Mouse (Mus musculus) brain, embryonic 14.5 days (tissue): ENCODE measurements around the gene Trp73. TPM values are rescaled to one million over a fixed set of nuclear protein-coding genes. Genes with fewer than 3 reads are reported as not detected.

ENCODE experiments used
- DNase-seq: peaks from one replicate; pipeline ENCODE4 v3.0.0-alpha.2; 2011; ENCODE audit warnings: low read depth
- CTCF ChIP-seq: fragments of 200-500 bp; IDR thresholded peaks from 2 replicates; pipeline ENCODE4 v1.5.1; 2012; ENCODE audit warnings: inconsistent platforms, mild to moderate bottlenecking, moderate library complexity, borderline replicate concordance; ENCODE audit not compliant: insufficient read depth, insufficient read length; ENCODE audit errors: extremely low read depth
- POLR2A ChIP-seq: fragments of 200-500 bp; IDR thresholded peaks from 2 replicates; pipeline ENCODE4 v1.6.1; 2012; ENCODE audit warnings: mild to moderate bottlenecking, inconsistent platforms, borderline replicate concordance; ENCODE audit not compliant: poor library complexity, insufficient read depth, insufficient read length, severe bottlenecking; ENCODE audit errors: extremely low read depth
- polyA plus RNA-seq: library from polyadenylated mRNA; depleted of rRNA; stranded (reverse); fragments of >200 nt; gene quantifications from 2 replicates; pipeline ENCODE4 v1.2.3, GENCODE M21; 2012

Gene Trp73
- polyA plus RNA-seq, 1 experiment, result 3.0 TPM

DNA sequence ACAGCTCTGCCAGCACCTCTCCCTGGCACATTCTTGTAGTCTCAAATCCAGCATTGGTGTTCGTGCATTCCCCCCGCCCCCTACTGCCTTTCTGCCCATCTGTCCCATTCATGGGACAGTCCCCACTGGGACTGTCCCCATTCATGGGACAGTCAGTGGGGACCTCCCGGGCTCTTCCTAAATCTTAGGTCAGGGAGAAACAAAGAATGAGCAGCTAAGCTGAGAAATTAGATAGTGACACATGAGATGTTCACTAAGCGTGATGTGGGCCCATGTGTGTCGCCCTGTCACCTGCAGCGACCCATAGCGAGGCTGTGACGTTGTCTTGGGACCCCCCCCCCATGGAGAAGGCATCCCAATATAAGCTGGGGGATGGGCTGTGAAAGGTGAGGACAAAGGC, 48.7 kb downstream of the Trp73 start:
- no peak for TF ChIP-seq CTCF
- no peak for TF ChIP-seq POLR2A
- no peak for DNase-seq

- DNase-seq, result no peak
- TF ChIP-seq CTCF (0 out of 2 replicates have a peak, but pooled peaks have one; percentile 9), POLR2A (no peak)
Observed at GRCm38 (mm10) chr4:154089205-154089604, 50.8 kb downstream of the Trp73 start.

DNA sequence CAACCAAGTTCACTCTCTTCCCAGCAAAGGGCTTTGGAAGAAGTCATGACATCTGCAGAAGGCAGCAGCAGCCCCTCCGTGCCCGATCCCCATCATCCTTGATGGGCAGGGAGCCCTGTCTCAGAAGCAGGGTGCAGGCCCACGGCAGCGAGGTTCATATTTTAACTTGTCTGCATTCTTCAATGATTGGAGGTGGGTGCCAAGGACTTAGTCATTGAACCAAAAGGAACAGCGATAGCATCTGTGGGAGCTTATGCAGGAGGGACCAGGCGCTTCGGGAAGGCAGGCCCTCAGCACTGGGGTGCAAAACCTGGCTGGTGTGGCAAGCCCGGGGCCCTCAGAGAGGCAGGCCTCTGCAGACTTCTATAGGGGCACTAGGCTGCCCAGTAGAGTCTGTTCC, 53.6 kb downstream of the Trp73 start:
- DNase-seq, result no peak
- TF ChIP-seq POLR2A, result no peak

GRCm38 (mm10) chr4:154085856-154086255, 54.2 kb downstream of the Trp73 start:
- DNase-seq, result peak; percentile 13
- TF ChIP-seq CTCF (no peak), POLR2A (no peak)

DNA sequence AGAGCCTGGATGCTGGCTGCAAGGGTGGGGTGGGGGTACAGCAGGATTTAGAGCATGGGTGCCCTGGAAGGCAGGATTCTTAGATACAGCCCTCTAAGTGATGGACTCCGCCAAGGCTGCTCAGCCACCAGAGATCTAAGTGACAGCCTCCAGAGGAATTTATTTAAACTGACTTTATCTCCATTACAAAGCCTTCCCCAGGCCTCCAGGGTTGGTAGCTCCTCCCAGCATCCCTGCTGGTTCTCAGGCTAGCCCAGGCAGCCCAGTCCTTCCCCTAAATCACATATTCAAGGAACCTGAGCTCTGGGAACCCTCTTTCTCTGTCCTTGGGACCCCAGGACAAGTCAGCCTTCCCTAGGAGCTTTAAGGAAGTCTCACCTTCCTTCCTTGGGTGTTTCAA, 58.0 kb downstream of the Trp73 start:
- no peak for DNase-seq
- no peak for TF ChIP-seq CTCF
- no peak for TF ChIP-seq POLR2A

DNA sequence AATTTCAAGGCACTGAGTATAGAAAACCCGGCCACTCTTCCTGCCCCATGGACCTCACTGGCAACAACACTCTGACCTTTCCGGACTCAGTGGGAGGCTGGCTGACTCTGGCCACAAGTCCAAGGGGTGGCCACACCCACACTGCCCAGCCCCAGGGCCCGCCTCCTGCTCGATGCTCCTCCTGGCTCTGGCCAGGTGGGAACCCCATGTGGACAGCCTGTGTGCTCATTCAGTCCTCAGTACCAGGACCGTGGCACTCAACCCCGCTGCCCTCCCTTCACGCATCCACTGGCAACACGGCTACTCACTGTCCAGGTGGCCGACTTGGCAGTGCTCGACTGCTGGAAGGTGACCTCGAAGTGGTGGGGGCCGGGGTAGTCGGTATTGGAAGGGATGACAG, 59.0 kb downstream of the Trp73 start:
- no peak for TF ChIP-seq CTCF
- no peak for TF ChIP-seq POLR2A
- DNase-seq, result no peak

DNA sequence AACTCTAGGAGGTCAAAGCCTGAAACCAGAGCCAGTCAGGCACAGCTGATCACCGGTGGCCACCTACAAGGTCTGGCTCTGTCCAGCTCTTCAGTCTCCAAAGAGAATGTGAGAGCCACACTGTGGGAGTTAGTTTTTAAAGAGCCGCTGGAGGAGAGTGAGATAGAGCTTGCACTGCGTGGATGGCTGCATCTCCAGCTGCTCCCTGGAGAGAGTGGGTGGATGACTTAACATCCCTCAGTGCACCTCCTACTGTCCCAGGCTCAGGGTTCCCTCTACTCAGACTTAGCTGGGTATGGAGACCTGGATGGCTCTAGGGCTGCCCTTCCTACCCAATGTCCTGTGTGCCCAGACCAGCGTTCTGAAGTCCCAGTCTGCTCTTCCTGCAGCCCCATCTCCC, 59.8 kb downstream of the Trp73 start:
- TF ChIP-seq POLR2A, result no peak
- TF ChIP-seq CTCF, result no peak
- DNase-seq, result no peak

DNA sequence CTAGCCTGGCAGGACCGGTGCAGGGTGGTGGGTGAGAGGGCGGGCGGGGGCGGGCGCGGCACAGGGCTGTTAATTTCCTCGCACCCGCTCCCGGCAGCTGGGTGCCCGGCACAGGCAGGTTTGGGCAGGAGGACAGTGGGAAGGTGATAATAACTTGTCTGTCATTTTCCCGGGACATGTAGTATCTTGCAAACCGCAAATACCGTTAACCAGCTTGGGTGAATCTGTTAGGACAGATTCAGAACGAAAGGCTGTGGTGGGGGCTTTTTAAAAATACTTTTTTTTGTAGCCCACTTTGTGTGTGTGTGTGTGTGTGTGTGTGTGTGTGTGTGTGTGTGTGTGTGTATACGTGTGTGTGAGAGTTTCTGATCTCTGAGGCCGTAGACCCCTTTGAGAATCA, 68.1 kb downstream of the Trp73 start:
- TF ChIP-seq POLR2A (no peak), CTCF (no peak)
- peak; percentile 32 for DNase-seq

DNA sequence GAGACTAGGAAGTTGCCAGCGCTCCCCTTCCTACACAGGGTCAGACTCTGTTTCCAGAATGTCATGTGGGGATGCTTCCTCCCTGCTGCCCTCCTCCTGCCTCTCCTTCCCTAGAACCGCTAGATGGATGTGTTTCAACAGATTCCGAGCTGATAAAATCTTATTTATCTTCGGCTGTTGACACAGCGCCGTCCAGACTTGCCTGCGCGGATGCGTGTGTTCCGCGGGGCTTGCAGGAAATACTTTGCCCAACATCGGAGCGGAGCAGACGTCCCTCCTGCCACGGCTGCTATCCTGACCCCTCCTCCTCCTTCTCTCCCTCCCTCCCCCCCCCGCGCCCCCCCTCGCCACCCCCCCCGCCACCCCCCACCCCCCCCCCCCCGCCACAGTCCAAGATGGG, 68.5 kb downstream of the Trp73 start:
- TF ChIP-seq CTCF, result no peak
- no peak for TF ChIP-seq POLR2A
- peak; percentile 39 for DNase-seq

- TF ChIP-seq CTCF (peak; percentile 36; the same call in 1 of the 2 replicates), POLR2A (no peak)
- DNase-seq, result peak; percentile 14
Observed at GRCm38 (mm10) chr4:154070896-154071295, 69.1 kb downstream of the Trp73 start.

DNA sequence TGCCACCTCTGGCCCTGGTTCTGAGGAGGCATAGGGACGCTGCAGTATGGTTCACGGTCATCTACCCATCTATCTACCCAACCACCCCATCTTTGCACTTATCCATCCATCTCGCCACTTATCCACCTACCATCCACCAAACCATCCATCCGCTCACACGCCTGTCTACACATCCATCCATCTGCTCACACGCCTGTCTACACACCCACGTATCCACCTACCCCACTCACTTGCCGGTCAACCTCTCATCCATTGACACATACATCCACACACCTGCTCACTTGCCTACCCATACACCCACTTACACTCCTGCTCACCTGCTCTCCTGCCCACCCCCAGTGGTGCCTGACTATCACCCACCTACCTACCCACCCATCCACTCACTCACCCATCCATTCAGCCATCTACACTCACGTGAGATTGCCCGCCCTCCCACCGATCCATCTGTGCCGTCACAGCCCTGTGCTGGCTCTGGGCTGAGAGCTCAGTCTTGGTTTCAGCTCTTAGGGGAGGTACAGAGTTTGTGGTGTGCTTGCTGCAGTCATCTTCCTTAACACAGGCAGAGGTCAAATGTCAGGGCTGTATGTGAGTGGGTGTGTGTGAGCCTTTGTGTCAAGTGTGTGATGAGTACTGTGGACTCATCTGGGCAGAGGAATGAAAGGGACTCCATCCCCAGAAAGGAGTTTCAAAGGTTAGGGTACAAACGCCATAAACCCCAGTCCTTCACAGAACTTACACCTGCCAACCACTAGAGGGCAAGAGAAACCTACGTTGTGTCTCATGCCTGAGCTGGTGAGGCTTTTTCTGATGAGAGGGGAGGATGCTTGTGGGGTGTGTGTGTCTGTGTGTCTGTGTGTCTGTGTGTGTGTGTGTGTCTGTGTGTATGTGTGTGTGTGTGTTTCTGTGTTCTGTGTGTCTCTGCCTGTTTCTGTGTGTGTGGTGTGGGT, 74.9 kb downstream of the Trp73 start:
- TF ChIP-seq POLR2A (no peak), CTCF (peak; percentile 87)
- DNase-seq, result peak; percentile 71

GRCm38 (mm10) chr4:154057696-154058095, 82.3 kb downstream of the Trp73 start:
- DNase-seq, result no peak

DNA sequence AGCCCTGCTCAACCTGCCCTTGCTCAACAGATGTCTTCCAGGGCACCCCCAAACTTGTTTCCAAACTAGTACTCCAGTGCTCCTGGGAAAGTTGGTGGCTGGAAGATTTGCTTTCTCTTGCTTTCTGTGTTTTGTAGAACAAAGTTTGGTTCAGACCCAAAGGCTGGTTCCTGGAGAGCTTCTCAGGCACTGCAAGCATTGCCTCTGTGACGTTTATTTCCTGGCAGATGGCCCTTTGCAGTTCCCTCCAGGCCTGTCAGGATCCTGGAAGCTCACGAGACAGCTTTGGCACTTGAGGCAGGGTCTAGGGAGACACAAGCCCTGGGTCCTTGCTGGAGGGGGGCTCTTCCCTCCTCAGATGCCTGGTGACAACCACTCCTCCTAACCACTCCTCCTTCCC, 83.3 kb downstream of the Trp73 start:
- TF ChIP-seq POLR2A (no peak), CTCF (no peak)
- DNase-seq, result peak; percentile 10

More at GRCm38 (mm10) chr4:154057696-154058095, 82.3 kb downstream of the Trp73 start:
- TF ChIP-seq POLR2A (no peak), CTCF (no peak)

- DNase-seq, result no peak
- TF ChIP-seq POLR2A (no peak), CTCF (no peak)
Observed at GRCm38 (mm10) chr4:154056046-154056445, 84.0 kb downstream of the Trp73 start.

DNA sequence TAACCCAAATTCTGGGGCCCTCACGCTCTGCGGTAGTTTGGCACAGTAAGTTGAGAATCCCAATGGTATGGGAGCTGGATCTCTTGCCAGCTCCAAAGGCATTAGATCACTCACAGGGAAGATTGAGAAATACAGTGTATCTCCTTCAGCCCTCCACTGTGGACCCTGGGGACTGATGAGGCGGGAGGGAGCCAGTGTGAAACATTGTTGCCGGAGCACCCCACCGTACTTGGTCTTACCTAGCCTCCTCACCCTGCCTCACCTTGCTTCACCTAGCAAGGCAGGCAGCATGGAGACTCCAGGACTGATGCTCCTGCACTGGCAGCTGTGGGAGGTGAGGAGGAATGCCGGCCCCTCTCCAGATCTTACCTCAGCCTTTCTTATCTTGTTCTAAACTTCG, 84.5 kb downstream of the Trp73 start:
- no peak for TF ChIP-seq CTCF
- no peak for TF ChIP-seq POLR2A
- no peak for DNase-seq

DNA sequence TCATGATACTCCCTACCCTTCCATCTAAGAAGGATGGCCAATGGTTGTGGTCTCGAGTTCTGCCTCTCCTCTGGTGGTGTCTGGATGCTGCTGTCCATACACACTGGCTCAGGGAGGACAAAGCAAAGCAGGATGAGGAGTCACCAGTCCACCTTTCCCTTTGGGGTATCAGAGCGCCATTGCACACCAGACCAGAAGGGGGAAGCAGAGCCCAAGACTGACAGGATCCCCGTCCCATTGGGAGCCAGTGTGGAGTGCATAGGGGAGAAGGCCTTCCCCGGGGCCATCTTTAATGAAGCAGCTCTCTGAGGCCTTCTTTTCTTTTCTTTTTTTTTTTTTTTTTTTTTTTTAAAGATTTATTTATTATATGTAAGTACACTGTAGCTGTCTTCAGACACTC, 86.9 kb downstream of the Trp73 start:
- no peak for DNase-seq
- TF ChIP-seq CTCF (peak; percentile 40; the same call in 1 of the 2 replicates), POLR2A (no peak)
